Mouse (Mus musculus) neural tube, embryonic 12.5 days (tissue): ENCODE measurements around the gene Rbfox1. TPM values are rescaled to one million over a fixed set of nuclear protein-coding genes. Genes with fewer than 3 reads are reported as not detected.

Experiments
- ATAC-seq: fragments of 200-750 bp; cut with Nextera tagmentation; 2 replicates; pipeline ENCODE4 v1.8.0; 2017; ENCODE audit warnings: low read depth, mild to moderate bottlenecking, moderate TSS enrichment, moderate library complexity; ENCODE audit not compliant: low FRiP score
- H3K27ac ChIP-seq: fragments of 300-500 bp; sonication (generic); 2 replicates; pipeline ENCODE4 v1.5.1; 2016
- H3K27me3 ChIP-seq: fragments of 300-500 bp; sonication (generic); replicated peaks from 2 replicates; pipeline ENCODE4 v1.6.1; 2016; ENCODE audit warnings: mild to moderate bottlenecking
- H3K36me3 ChIP-seq: fragments of 300-500 bp; sonication (generic); 2 replicates; pipeline ENCODE4 v1.6.1; 2016; ENCODE audit warnings: mild to moderate bottlenecking
- H3K4me1 ChIP-seq: fragments of 300-500 bp; sonication (generic); 2 replicates; pipeline ENCODE4 v1.6.1; 2016
- H3K4me2 ChIP-seq: fragments of 300-500 bp; sonication (generic); replicated peaks from 2 replicates; pipeline ENCODE4 v1.6.1; 2016; ENCODE audit warnings: mild to moderate bottlenecking
- H3K4me3 ChIP-seq: fragments of 300-500 bp; sonication (generic); 2 replicates; pipeline ENCODE4 v1.5.1; 2016
- H3K9ac ChIP-seq: fragments of 300-500 bp; sonication (generic); 2 replicates; pipeline ENCODE4 v1.6.1; 2016; ENCODE audit warnings: mild to moderate bottlenecking
- H3K9me3 ChIP-seq: fragments of 300-500 bp; sonication (generic); 2 replicates; pipeline ENCODE4 v1.6.1; 2016; ENCODE audit warnings: mild to moderate bottlenecking
- WGBS: fragments of 180-500 bp; shearing (Covaris S2); methylation state at CpG from one replicate; pipeline ENCODE4 v1.1.7; 2016; 5-methylcytosine and 5-hydroxymethylcytosine counted together
- polyA plus RNA-seq: library from polyadenylated mRNA; unstranded; fragments of >200 nt; fragmentation: Nextera tagmentation; extraction: Ambion mirVana; gene quantifications from 2 replicates; pipeline ENCODE4 v1.2.1, GENCODE M21; 2016

The Rbfox1 gene
- polyA plus RNA-seq, 1 experiment from 2014 or later: 80.2 TPM

DNA sequence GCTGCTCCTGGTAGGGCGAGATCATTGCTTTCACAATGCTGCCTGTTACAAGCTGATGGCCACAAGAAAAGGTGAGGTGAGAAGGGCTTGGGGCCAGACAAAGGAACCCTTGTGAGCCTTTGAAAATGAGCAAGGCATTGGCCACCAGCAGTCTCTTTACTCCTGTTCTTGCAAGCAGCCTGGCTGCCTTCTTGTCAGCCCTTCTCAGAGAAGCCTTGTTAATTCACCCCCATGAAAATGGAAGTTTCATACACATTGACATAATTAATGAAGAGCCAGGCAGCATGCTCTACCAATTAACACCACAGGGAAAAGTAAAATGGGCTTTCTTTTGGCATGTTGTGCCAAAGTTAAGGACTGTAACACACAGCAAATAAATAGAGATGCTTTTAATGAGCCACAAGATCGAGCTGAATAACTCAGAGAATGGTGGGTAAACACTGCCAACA lies 1076.8 kb downstream of the Rbfox1 start:
- H3K4me2 ChIP-seq: no peak overlapping the region
- WGBS: 27% methylated on average over 2 of the region's 2 CpGs
- H3K36me3 ChIP-seq: no peaks in the 10 kb centered on the region
- no peak overlapping the region for H3K9ac ChIP-seq
- no peak overlapping the region for H3K27ac ChIP-seq
- no peak for ATAC-seq
- H3K4me3 ChIP-seq: no peak overlapping the region
- peaks cover 3% of the 10 kb centered on the region; the same call in 1 of the 2 replicates for H3K4me1 ChIP-seq
- H3K27me3 ChIP-seq: 0 out of 2 replicates have a peak, but pooled peaks cover 5% of the 10 kb centered on the region
- H3K9me3 ChIP-seq: no peaks in the 10 kb centered on the region

DNA sequence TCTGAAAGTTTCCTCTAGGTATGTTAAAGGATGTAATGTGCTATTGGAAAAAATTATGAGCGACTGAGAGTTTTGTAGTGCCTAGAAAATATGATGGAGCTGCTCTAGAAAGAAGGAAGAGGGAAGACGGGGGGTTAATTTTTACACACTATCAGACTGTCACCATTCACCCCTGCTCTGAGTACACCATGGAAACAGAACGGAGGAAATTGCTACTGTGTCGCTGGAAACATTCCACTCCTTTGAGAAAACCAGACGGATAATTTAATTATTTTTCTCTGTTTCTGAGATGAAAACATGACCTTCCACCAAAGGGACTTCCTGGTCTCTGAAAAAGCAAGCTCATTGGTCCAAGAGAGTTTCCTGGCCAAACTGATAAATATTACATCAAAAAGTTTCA lies 1077.4 kb downstream of the Rbfox1 start:
- ATAC-seq: no peak
- no peaks in the 10 kb centered on the region for H3K36me3 ChIP-seq
- no peaks in the 10 kb centered on the region for H3K9me3 ChIP-seq
- 47% methylated on average over 5 of the region's 5 CpGs for WGBS
- H3K4me2 ChIP-seq: no peak overlapping the region
- no peak overlapping the region for H3K27ac ChIP-seq
- H3K4me1 ChIP-seq: peaks cover 3% of the 10 kb centered on the region; the same call in 1 of the 2 replicates
- H3K9ac ChIP-seq: no peak overlapping the region
- 0 out of 2 replicates have a peak, but pooled peaks cover 5% of the 10 kb centered on the region for H3K27me3 ChIP-seq
- H3K4me3 ChIP-seq: no peak overlapping the region

GRCm38 (mm10) chr16:6963533-6963932 lies 1078.4 kb downstream of the Rbfox1 start:
- ATAC-seq: no peak
- Histone ChIP-seq H3K27ac (no peak overlapping the region), H3K27me3 (0 out of 2 replicates have a peak, but pooled peaks cover 5% of the 10 kb centered on the region), H3K4me2 (no peak overlapping the region), H3K4me1 (peaks cover 3% of the 10 kb centered on the region; the same call in 1 of the 2 replicates), H3K9ac (no peak overlapping the region), H3K36me3 (no peaks in the 10 kb centered on the region), H3K4me3 (no peak overlapping the region), H3K9me3 (no peaks in the 10 kb centered on the region)
- 78% methylated on average over 4 of the region's 4 CpGs for WGBS

DNA sequence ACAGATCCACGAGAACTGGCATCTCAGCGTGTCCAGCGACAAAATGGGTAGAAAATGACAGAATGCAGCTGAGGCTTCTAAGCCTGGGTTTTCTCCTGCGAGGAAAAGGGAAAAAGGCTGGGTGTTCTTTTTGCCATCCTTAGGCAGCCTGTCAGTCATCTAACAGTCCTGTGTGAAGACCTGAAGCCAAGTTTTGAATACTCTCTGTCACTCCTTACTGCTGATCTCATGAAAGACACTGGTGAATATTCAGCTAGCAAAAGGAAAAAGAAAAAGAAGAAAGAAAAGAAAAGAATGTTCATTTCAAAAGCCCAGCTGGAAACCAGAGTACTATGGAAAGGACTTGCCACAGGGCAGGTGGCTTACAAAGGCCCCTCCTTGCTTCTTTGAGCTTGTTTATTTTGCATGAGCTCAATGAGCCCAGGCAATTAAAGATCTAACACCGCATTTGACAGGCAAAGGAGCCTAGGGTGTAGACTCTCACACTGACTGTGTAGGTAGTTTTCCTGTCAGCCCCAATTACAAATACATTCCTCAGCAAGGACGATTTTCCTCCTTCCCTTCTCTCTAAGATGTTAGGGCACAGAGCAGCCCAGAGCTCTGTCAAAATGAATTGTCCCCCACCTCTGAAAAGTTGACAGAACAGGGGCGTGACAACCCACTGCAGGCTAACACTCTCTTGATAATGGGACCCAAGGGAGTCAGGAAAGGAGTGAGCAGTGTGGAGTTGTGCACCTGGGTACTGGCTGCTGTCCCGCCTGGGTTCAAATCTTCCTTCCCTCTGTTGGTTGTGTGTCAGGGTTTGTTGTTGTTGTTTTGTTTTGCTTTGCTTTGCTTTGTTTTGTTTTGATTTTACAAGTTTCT lies 1079.8 kb downstream of the Rbfox1 start:
- H3K27me3 ChIP-seq: 0 out of 2 replicates have a peak, but pooled peaks cover 5% of the 10 kb centered on the region
- H3K4me1 ChIP-seq: peaks cover 3% of the 10 kb centered on the region; the same call in 1 of the 2 replicates
- H3K9me3 ChIP-seq: no peaks in the 10 kb centered on the region
- H3K9ac ChIP-seq: no peak overlapping the region
- no peak overlapping the region for H3K27ac ChIP-seq
- H3K4me2 ChIP-seq: no peak overlapping the region
- no peak overlapping the region for H3K4me3 ChIP-seq
- ATAC-seq: no peak
- WGBS: 6% methylated on average over 8 of the region's 8 CpGs
- no peaks in the 10 kb centered on the region for H3K36me3 ChIP-seq

DNA sequence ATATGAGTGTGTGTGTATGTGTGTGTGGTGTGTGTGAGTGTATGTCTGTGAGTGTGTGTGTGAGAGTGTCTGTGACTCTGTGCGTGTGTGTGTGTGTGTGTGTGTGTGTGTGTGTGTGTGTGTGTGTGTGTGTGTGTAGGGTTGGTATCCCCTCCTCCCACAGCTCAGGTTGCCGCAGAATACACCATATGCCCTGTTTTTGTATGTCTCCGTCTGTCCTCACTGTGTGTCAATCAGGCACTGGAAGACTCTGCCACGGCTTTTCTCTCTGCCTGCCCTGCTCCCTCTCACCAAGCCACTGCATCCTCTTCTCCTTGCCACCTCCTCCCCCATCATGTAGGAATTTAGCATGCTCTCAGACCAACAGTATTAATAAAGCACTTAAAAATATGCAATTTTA lies 1084.8 kb downstream of the Rbfox1 start:
- no peak for ATAC-seq
- no peaks in the 10 kb centered on the region for H3K27me3 ChIP-seq
- H3K9me3 ChIP-seq: no peaks in the 10 kb centered on the region
- no peak overlapping the region for H3K27ac ChIP-seq
- H3K4me3 ChIP-seq: no peak overlapping the region
- H3K4me1 ChIP-seq: peaks cover 4% of the 10 kb centered on the region
- no peak overlapping the region for H3K9ac ChIP-seq
- H3K4me2 ChIP-seq: no peak overlapping the region
- H3K36me3 ChIP-seq: no peaks in the 10 kb centered on the region
- 75% methylated on average over 4 of the region's 4 CpGs for WGBS

DNA sequence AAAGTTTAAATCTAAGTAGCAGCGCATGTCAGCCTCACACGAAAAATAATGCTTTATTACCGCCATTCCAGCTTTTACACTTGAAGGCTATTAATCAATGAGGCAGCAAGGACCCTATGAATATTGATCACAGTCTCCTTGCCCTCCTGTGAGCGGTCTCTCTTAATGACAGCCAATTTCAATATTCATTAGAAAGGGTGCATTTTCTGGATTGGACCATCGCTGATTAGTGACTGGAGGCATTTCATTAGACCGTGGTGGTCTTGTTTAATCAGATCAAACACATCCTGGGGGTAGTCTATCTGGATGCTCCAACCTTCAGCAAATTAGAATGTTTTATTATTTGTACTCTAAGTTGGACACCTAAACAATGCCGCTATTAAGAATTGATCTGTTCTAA lies 1091.2 kb downstream of the Rbfox1 start:
- ATAC-seq: 0 out of 2 replicates have a peak, but pooled peaks have one; percentile 9
- 47% methylated on average over 7 of the region's 7 CpGs for WGBS

GRCm38 (mm10) chr16:6983947-6984346 lies 1098.8 kb downstream of the Rbfox1 start:
- Histone ChIP-seq H3K9me3 (no peaks in the 10 kb centered on the region), H3K4me2 (no peak overlapping the region), H3K4me1 (no peaks in the 10 kb centered on the region), H3K9ac (no peak overlapping the region), H3K36me3 (no peaks in the 10 kb centered on the region), H3K27me3 (no peaks in the 10 kb centered on the region), H3K4me3 (no peak overlapping the region), H3K27ac (no peak overlapping the region)
- no peak for ATAC-seq
- 90% methylated on average over 2 of the region's 2 CpGs for WGBS

More for the DNA sequence above, 1091.2 kb downstream of the Rbfox1 start:
- H3K4me2 ChIP-seq: no peak overlapping the region
- H3K9ac ChIP-seq: no peak overlapping the region
- H3K27me3 ChIP-seq: no peaks in the 10 kb centered on the region
- H3K36me3 ChIP-seq: no peaks in the 10 kb centered on the region
- peaks cover 7% of the 10 kb centered on the region for H3K4me1 ChIP-seq
- H3K4me3 ChIP-seq: no peak overlapping the region
- H3K9me3 ChIP-seq: no peaks in the 10 kb centered on the region
- H3K27ac ChIP-seq: no peak overlapping the region

DNA sequence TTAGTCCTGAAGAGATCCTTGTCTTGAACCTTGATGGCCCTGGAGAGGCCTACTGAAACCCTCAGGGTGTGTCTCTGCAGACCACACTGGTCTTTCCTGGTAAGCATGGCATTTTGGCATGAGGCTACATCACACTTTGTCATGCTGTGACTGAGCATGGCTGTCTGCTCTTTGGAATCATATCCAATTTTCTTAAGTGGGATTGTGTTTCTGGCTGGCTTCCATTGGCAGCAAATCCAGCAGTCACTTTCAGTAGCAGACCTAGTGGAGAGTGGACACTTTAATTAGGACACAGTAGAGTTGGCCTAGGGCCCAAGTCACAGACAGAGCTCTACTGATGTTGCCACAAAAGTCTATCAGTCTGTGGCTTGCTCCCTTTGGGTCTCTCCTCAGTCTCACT lies 1100.9 kb downstream of the Rbfox1 start:
- no peaks in the 10 kb centered on the region for H3K27me3 ChIP-seq
- no peak for ATAC-seq
- no peak overlapping the region for H3K27ac ChIP-seq
- H3K36me3 ChIP-seq: no peaks in the 10 kb centered on the region
- no peak overlapping the region for H3K4me2 ChIP-seq
- H3K4me1 ChIP-seq: no peaks in the 10 kb centered on the region
- no peaks in the 10 kb centered on the region for H3K9me3 ChIP-seq
- no peak overlapping the region for H3K4me3 ChIP-seq
- no peak overlapping the region for H3K9ac ChIP-seq

GRCm38 (mm10) chr16:6986494-6986893 lies 1101.3 kb downstream of the Rbfox1 start:
- no peaks in the 10 kb centered on the region for H3K27me3 ChIP-seq
- no peak overlapping the region for H3K4me3 ChIP-seq
- no peaks in the 10 kb centered on the region for H3K4me1 ChIP-seq
- ATAC-seq: no peak
- no peaks in the 10 kb centered on the region for H3K9me3 ChIP-seq
- no peak overlapping the region for H3K27ac ChIP-seq
- H3K36me3 ChIP-seq: no peaks in the 10 kb centered on the region
- no peak overlapping the region for H3K9ac ChIP-seq
- WGBS: 73% methylated on average over 2 of the region's 2 CpGs
- H3K4me2 ChIP-seq: no peak overlapping the region

DNA sequence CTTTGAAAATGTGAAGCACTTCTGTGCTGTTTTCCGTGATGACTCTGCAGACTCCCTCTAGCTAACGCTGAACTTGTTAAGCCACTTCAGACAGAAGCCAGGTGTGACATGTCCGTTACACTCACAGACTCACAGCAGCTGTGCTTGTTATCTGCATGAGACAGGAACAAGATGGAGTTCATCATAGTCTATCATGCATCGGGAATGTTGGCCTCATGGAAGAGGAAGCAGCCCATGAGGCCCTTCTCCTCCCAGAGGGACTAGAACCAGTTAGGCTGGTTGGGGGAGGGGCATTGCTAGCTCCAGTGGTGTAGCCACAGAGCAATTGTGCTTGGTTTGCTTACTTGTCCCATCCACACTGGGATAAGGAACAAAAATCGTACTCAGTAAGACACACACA lies 1107.1 kb downstream of the Rbfox1 start:
- no peak for ATAC-seq
- Histone ChIP-seq H3K4me1 (no peaks in the 10 kb centered on the region), H3K27ac (no peak overlapping the region), H3K9me3 (0 out of 2 replicates have a peak, but pooled peaks cover 5% of the 10 kb centered on the region), H3K4me2 (no peak overlapping the region), H3K9ac (no peak overlapping the region), H3K4me3 (no peak overlapping the region), H3K36me3 (no peaks in the 10 kb centered on the region), H3K27me3 (no peaks in the 10 kb centered on the region)
- WGBS: 92% methylated on average over 5 of the region's 5 CpGs

GRCm38 (mm10) chr16:6993180-6993579 lies 1108.0 kb downstream of the Rbfox1 start:
- 0 out of 2 replicates have a peak, but pooled peaks cover 5% of the 10 kb centered on the region for H3K9me3 ChIP-seq
- no peak overlapping the region for H3K27ac ChIP-seq
- no peaks in the 10 kb centered on the region for H3K27me3 ChIP-seq
- ATAC-seq: no peak
- no peak overlapping the region for H3K9ac ChIP-seq
- no peaks in the 10 kb centered on the region for H3K4me1 ChIP-seq
- H3K36me3 ChIP-seq: no peaks in the 10 kb centered on the region
- no peak overlapping the region for H3K4me3 ChIP-seq
- 34% methylated on average over 2 of the region's 2 CpGs for WGBS
- H3K4me2 ChIP-seq: no peak overlapping the region

DNA sequence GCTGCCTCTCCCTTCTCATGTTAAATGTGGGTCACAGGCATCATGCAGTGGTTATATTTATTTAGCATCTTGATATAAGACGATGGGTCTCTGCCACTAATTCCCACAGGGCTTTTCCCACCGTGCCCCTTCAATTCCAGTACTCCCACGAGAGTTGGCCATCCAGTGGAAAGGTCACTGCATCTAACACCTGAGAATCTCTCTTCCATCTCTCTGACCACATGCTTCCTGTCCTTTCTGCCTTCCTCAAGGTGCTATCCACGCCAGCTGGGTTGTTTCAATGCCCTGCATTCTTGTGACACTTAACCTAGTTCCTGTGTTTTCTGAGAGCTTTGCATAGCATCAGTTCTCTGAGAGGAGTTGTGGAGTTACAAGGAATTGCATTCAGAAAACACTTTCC lies 1112.0 kb downstream of the Rbfox1 start:
- no peak for ATAC-seq
- Histone ChIP-seq H3K9ac (no peak overlapping the region), H3K27me3 (no peaks in the 10 kb centered on the region), H3K36me3 (no peaks in the 10 kb centered on the region), H3K4me1 (no peaks in the 10 kb centered on the region), H3K4me3 (no peak overlapping the region), H3K9me3 (no peaks in the 10 kb centered on the region), H3K4me2 (no peak overlapping the region), H3K27ac (no peak overlapping the region)
- 73% methylated on average over 4 of the region's 4 CpGs for WGBS
